Mouse (Mus musculus) ES-E14 (cell line): ENCODE measurements at regions not wholly inside any gene's neighbourhood (a gene's known extent, or its start where the extent isn't known, plus 50 kb on each side); places are given as distances from the start of the nearest gene placed in this dataset.

Experiments used
- DNase-seq: peaks from one replicate; pipeline ENCODE4 v3.0.0-alpha.2; 2013; ENCODE audit warnings: low read depth, low spot score
- H3K27ac ChIP-seq: 2 replicates; pipeline ENCODE4 v1.5.1; 2012; ENCODE audit warnings: low read depth, mild to moderate bottlenecking, low read length, moderate library complexity, mixed read lengths; ENCODE audit not compliant: poor library complexity, insufficient read depth, severe bottlenecking
- H3K36me3 ChIP-seq: 2 replicates; pipeline ENCODE4 v1.6.1; 2012; ENCODE audit warnings: mild to moderate bottlenecking, low read length, moderate library complexity, mixed read lengths; ENCODE audit not compliant: control insufficient read depth, poor library complexity, insufficient read depth, severe bottlenecking
- H3K4me1 ChIP-seq, 2 experiments: fragments of 150-350 bp in 1 of 2; sonication (generic) in 1 of 2; 2 replicates each; pipeline ENCODE4 v1.6.1; 2012; ENCODE audit warnings: low read length in 2 of 2, mild to moderate bottlenecking in 1 of 2, mixed read lengths in 1 of 2; ENCODE audit not compliant: control insufficient read depth in 2 of 2, insufficient read depth in 2 of 2, poor library complexity in 1 of 2
- H3K4me3 ChIP-seq, 2 experiments: fragments of 150-350 bp in 1 of 2; sonication (generic) in 1 of 2; 2 replicates each; pipeline ENCODE4 v1.5.1; 2012; ENCODE audit warnings: low read length in 2 of 2, low read depth in 1 of 2, mild to moderate bottlenecking in 1 of 2, mixed read lengths in 1 of 2; ENCODE audit not compliant: insufficient read depth in 1 of 2, poor library complexity in 1 of 2, severe bottlenecking in 1 of 2
- H3K9ac ChIP-seq: 2 replicates; pipeline ENCODE4 v1.6.1; 2012; ENCODE audit warnings: low read depth, mild to moderate bottlenecking, low read length, mixed read lengths; ENCODE audit not compliant: poor library complexity, insufficient read depth, severe bottlenecking
- H3K9me3 ChIP-seq: fragments of 150-350 bp; sonication (generic); 2 replicates; pipeline ENCODE4 v1.6.1; 2012; ENCODE audit warnings: low read depth, mild to moderate bottlenecking, low read length; ENCODE audit not compliant: control insufficient read depth, insufficient read depth
- CHD2 ChIP-seq: IDR thresholded peaks from 2 replicates; pipeline ENCODE4 v1.6.1; 2014; ENCODE audit warnings: mild to moderate bottlenecking, low read depth, low read length, inconsistent platforms
- HCFC1 ChIP-seq: IDR thresholded peaks from 2 replicates; pipeline ENCODE4 v1.6.1; 2012; ENCODE audit warnings: low read length, inconsistent platforms, borderline replicate concordance; ENCODE audit not compliant: insufficient read depth
- MAFK ChIP-seq: IDR thresholded peaks from 2 replicates; pipeline ENCODE4 v1.6.1; 2014; ENCODE audit warnings: mild to moderate bottlenecking, low read depth, low read length, inconsistent platforms; ENCODE audit not compliant: insufficient read depth
- ZC3H11A ChIP-seq: IDR thresholded peaks from 2 replicates; pipeline ENCODE4 v1.6.1; 2012; ENCODE audit warnings: low read depth, mild to moderate bottlenecking, inconsistent platforms, low read length, borderline replicate concordance
- ZNF384 ChIP-seq: IDR thresholded peaks from 2 replicates; pipeline ENCODE4 v1.6.1; 2012; ENCODE audit warnings: low read depth, low read length, inconsistent platforms
- in situ Hi-C, 2 experiments: fragments of 600-800 bp; cut with MboI; formaldehyde crosslinking; loops; one replicate each; pipeline ENCODE4 v1.15.1; 2025; ENCODE audit warnings: low sequenced_read_pairs in 2 of 2, inconsistent platforms in 1 of 2; ENCODE audit not compliant: unreplicated experiment in 2 of 2

GRCm38 (mm10) chr4:7092957-7093356 is 1145.9 kb downstream of the Car8 start:
- Histone ChIP-seq H3K36me3 (no peaks in the 10 kb centered on the region), H3K27ac (no peak overlapping the region), H3K9me3 (peaks cover 9% of the 10 kb centered on the region; the same call in 1 of the 2 replicates), H3K4me3 (no peak overlapping the region), H3K9ac (no peak overlapping the region), H3K4me1 (no peaks in the 10 kb centered on the region)
- in situ Hi-C loops = no loop called here
- no peak for TF ChIP-seq MAFK
- no peak for TF ChIP-seq ZC3H11A
- no peak for TF ChIP-seq HCFC1
- no peak for TF ChIP-seq CHD2
- no peak for TF ChIP-seq ZNF384
- DNase-seq = no peak

- TF ChIP-seq HCFC1 = no peak
- no peak for TF ChIP-seq MAFK
- TF ChIP-seq ZNF384 = no peak
- no peak for TF ChIP-seq CHD2
- no peak for TF ChIP-seq ZC3H11A
- no peak overlapping the region for H3K27ac ChIP-seq
- in situ Hi-C loops = no loop called here
- DNase-seq = no peak
- no peak overlapping the region for H3K4me3 ChIP-seq
- no peak overlapping the region for H3K9ac ChIP-seq
- no peaks in the 10 kb centered on the region for H3K4me1 ChIP-seq
- no peaks in the 10 kb centered on the region for H3K36me3 ChIP-seq
- peaks cover 9% of the 10 kb centered on the region; the same call in 1 of the 2 replicates for H3K9me3 ChIP-seq
Observed at GRCm38 (mm10) chr4:7091201-7091814, 1147.5 kb downstream of the Car8 start.
